Mouse (Mus musculus): ENCODE results near the gene Polr2f.

DNA sequence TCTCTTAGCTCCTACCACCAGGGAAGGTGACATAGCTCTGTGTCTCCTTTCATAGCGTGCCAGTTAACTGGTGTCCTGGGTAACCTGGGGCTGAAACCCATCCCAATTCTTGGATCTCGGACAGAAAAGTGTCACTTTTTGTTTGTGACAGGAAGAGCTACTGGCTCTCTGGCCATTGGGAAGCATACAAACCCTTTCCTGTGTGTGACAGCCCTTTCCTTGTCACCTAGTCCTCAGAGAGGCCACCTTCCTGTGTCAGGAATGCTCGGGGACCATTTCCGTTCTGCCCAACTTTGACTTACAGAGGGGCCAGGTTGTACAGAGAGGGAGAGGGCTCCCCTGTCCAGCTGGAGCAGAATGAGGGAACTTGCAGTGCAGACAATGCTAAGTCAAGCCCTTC, 41.4 kb upstream of the Polr2f start:
- TF ChIP-seq CTCF (IDR thresholded peaks at IDR 0.05; ENCODE audit: extremely low read depth, insufficient read length, insufficient replicate concordance, low read depth, low read length) (no peak), POLR2A (IDR thresholded peaks at IDR 0.05; ENCODE audit: low read depth, low read length) (no peak)
